Mouse (Mus musculus) liver, embryonic 15.5 days (tissue): ENCODE measurements around the gene Rfx5. TPM values are rescaled to one million over a fixed set of nuclear protein-coding genes. Genes with fewer than 3 reads are reported as not detected.
"Not testable (repeated sequence)": the region's sequence is repeated elsewhere in the genome, so short reads cannot be mapped to it uniquely, and the experiment has no call there.

Experiments
- ATAC-seq: fragments of 200-750 bp; cut with Nextera tagmentation; 2 replicates; pipeline ENCODE4 v1.8.0; 2017; ENCODE audit warnings: moderate number of reproducible peaks, mild to moderate bottlenecking, moderate library complexity; ENCODE audit not compliant: insufficient read depth
- H3K27ac ChIP-seq: fragments of 300-500 bp; sonication (generic); replicated peaks from 2 replicates; pipeline ENCODE4 v1.5.1; 2015; ENCODE audit warnings: mild to moderate bottlenecking, inconsistent platforms
- H3K27me3 ChIP-seq: fragments of 300-500 bp; sonication (generic); 2 replicates; pipeline ENCODE4 v1.6.1; 2015; ENCODE audit warnings: mild to moderate bottlenecking, inconsistent platforms
- H3K36me3 ChIP-seq: fragments of 300-500 bp; sonication (generic); replicated peaks from 2 replicates; pipeline ENCODE4 v1.6.1; 2015; ENCODE audit warnings: moderate library complexity, mild to moderate bottlenecking, inconsistent platforms
- H3K4me1 ChIP-seq: fragments of 300-500 bp; sonication (generic); replicated peaks from 2 replicates; pipeline ENCODE4 v1.6.1; 2015; ENCODE audit warnings: inconsistent platforms
- H3K4me2 ChIP-seq: fragments of 300-500 bp; sonication (generic); 2 replicates; pipeline ENCODE4 v1.6.1; 2015; ENCODE audit warnings: moderate library complexity, mild to moderate bottlenecking, inconsistent platforms
- H3K4me3 ChIP-seq: fragments of 300-500 bp; sonication (generic); replicated peaks from 2 replicates; pipeline ENCODE4 v1.5.1; 2015; ENCODE audit warnings: mild to moderate bottlenecking, inconsistent platforms
- H3K9ac ChIP-seq: fragments of 300-500 bp; sonication (generic); 2 replicates; pipeline ENCODE4 v1.6.1; 2015; ENCODE audit warnings: moderate library complexity, mild to moderate bottlenecking, inconsistent platforms
- H3K9me3 ChIP-seq: fragments of 300-500 bp; sonication (generic); replicated peaks from 2 replicates; pipeline ENCODE4 v1.6.1; 2016; ENCODE audit warnings: inconsistent platforms
- WGBS: fragments of 180-500 bp; shearing (Covaris S2); methylation state at CpG from one replicate; pipeline ENCODE4 v1.1.7; 2015; ENCODE audit warnings: mixed read lengths; ENCODE audit not compliant: insufficient replicate concordance; 5-methylcytosine and 5-hydroxymethylcytosine counted together
- polyA plus RNA-seq: library from polyadenylated mRNA; unstranded; fragments of >200 nt; fragmentation: Nextera tagmentation; extraction: Ambion mirVana; gene quantifications from 2 replicates; pipeline ENCODE4 v1.2.1, GENCODE M21; 2015

Gene Rfx5
- polyA plus RNA-seq, 1 experiment from 2014 or later, result 1.5 TPM

DNA sequence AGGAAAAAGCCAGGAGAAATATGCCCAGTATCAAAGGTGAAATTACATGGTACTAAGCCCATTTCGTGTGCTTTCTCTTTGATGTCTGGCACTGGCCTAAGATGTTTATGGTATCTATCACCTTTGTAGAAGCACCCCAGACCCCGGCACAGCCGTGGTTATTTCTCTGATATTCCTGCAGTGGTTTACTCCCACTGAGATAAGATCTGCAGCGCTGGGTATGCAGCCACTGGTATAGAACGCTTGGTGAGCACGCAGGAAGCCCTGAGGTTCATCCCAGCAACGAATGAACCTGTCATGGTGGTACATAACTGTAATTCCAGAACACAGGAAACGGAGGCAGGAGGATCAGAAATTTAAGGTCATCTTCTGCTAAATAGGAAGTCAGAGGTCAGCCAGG is 29.2 kb upstream of the Rfx5 start:
- Histone ChIP-seq H3K27me3 (0 out of 2 replicates have a peak, but pooled peaks cover 3% of the 10 kb centered on the region), H3K4me1 (peaks cover 41% of the 10 kb centered on the region), H3K4me3 (no peak overlapping the region), H3K9ac (no peak overlapping the region), H3K4me2 (peak overlapping the region; percentile 4; the same call in 1 of the 2 replicates), H3K36me3 (no peaks in the 10 kb centered on the region), H3K9me3 (no peaks in the 10 kb centered on the region), H3K27ac (no peak overlapping the region)
- no peak for ATAC-seq
- WGBS, result 28% methylated on average over 8 of the region's 8 CpGs

DNA sequence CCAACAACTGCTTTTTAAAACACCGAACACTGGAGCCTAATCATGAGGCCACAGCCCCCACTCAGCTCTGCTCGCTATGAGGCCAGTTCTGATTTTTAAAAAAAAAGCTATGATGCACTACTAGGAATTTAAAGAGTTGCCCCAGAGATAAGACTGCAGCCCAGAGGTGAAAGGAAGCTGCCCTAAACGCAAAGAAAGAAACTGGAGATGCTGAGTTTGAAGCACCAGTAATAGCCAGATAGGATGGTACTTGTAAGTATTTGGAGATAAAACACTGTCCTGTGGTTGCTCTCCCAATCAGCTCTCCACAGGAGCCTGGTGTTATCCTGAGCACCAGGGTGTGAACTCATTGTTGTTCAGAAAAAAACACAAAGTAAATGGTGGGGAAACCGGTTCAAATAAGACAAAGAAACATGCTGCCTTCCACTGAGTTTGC is 27.6 kb upstream of the Rfx5 start:
- Histone ChIP-seq H3K4me2 (peak overlapping the region; percentile 40), H3K27ac (peak overlapping the region; percentile 73), H3K4me1 (peaks cover 55% of the 10 kb centered on the region)
- H3K36me3 ChIP-seq, H3K9me3 ChIP-seq, H3K4me3 ChIP-seq, H3K9ac ChIP-seq, H3K27me3 ChIP-seq: not testable (repeated sequence)
- WGBS, result 11% methylated on average over 4 of the region's 4 CpGs
- ATAC-seq, result peak; percentile 94

DNA sequence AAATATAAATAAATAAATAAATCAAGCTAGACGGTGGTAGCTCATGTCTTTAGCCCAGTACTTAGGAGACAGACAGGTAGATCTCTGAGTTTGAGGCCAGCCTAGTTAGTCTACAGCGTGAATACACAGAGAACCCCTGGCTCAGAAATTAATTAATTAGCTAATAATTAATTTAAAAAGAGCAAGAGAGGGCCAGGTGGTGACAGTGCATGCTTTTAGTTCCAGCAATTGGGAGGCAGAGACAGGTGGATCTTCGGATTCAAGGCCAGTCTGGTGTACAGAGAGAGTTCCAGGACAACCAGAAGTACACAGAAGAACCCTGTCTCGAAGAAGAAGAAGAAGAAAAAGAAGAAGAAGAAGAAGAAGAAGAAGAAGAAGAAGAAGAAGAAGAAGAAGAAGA is 24.9 kb upstream of the Rfx5 start:
- H3K27me3 ChIP-seq, H3K9ac ChIP-seq, H3K36me3 ChIP-seq, H3K9me3 ChIP-seq, H3K4me3 ChIP-seq, H3K27ac ChIP-seq, H3K4me2 ChIP-seq, ATAC-seq: not testable (repeated sequence)
- H3K4me1 ChIP-seq, result peaks cover 74% of the 10 kb centered on the region
- WGBS, result 73% methylated on average over 4 of the region's 4 CpGs

DNA sequence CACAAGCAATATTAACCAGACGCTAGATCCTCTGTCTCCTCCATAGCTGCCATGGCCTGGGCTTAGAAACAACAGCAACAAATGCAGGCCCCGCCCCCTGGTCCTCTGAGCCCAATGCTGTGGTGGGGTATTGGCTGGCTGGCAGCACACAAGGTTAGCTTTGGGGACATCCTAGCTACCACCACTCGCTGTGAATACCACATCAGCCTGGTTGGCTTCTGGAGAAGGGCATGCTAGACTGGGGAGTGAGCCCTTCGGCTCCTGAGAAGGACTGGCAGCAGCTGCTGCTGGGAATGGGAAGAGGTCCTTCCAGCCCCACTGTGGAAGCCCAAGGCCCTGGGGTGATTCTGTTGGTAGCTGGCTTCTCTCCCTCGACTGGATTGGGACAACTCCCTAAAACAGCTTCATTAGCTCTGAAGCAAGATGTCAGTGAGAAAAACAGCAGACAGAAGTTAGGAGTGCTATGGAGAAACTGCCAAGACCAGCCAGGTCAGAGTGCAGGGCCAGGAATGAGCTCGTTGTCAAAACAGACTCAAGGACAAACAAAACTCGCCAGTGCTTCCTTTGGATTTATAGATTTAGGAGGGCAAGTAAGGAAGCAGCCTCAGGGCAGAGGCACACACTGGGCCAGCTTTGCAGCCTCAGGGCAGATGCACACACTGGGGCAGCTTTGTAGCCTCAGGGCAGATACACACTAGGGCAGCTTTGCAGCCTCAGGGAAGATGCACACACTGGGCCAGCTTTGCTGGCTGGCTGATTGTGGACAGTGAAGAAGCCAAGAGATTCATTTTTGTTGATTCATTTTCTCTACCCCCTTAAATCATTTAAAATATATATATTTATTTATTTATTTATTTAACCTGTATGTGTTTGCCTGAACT is 23.2 kb upstream of the Rfx5 start:
- Histone ChIP-seq H3K4me1 (peaks cover 76% of the 10 kb centered on the region), H3K27ac (peak overlapping the region; percentile 59; the same call in 1 of the 2 replicates)
- H3K27me3 ChIP-seq, ATAC-seq, H3K9ac ChIP-seq, H3K4me3 ChIP-seq, H3K9me3 ChIP-seq, H3K36me3 ChIP-seq, H3K4me2 ChIP-seq: not testable (repeated sequence)
- WGBS, result 60% methylated on average over 7 of the region's 7 CpGs

DNA sequence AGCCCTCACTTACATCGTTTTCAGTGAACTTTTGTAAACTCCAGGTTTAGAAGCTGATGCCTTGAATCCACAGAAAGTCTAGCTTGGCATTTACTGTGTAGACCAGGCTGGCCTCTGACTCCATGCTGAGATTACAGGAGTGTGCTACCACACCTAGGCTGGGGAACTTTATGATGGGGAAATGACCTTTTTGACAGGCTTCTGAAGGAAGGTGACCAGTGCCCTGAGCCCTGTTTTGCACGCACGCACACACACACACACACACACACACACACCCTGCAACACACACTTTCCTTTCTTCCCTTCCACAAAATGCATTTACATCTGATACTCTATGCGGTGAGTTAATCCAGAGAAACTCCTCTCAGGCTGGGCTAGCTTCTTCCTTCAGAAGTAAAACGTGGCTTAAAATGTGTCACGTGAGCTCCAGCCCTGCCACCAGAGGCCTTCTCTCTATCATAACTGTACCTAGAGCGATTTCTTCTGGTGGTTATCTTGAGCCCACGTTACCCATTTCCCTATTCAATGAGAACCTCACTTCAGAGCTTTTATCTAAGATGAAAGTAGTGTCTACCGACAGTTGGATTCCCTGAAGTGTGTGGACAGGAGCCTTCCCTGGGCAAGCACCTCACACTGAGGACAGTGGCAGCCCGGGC is 22.3 kb upstream of the Rfx5 start:
- not testable (repeated sequence) for H3K36me3 ChIP-seq, H3K9me3 ChIP-seq, H3K4me2 ChIP-seq, H3K9ac ChIP-seq, H3K27me3 ChIP-seq, H3K4me3 ChIP-seq
- WGBS, result 38% methylated on average over 10 of the region's 10 CpGs
- peaks cover 76% of the 10 kb centered on the region for H3K4me1 ChIP-seq
- ATAC-seq, result peak; percentile 22
- peak overlapping the region; percentile 85 for H3K27ac ChIP-seq

DNA sequence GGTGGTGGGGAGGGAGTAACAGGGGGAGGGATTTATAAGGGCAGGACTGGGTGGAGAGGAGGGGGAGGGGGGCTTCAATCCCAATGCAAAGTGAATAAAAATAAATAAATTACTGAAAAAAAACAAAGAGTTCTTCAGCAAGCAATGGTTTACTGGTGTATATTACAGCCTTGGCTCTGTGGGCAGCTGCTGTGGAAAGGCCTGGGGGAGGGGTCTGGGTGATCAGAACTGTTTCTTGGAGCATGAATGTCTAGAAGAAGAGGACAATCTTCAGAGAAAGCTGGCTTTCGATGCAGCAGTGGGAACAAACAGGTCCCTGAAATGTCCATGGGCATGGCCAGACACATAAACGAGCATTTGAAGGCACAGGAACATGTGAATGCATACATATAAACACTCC is 21.6 kb upstream of the Rfx5 start:
- not testable (repeated sequence) for H3K9ac ChIP-seq, ATAC-seq, H3K4me3 ChIP-seq, H3K27me3 ChIP-seq, H3K9me3 ChIP-seq, H3K36me3 ChIP-seq
- 29% methylated on average over 2 of the region's 2 CpGs for WGBS
- Histone ChIP-seq H3K4me1 (peaks cover 70% of the 10 kb centered on the region), H3K4me2 (peak overlapping the region; percentile 78), H3K27ac (peak overlapping the region; percentile 85)

DNA sequence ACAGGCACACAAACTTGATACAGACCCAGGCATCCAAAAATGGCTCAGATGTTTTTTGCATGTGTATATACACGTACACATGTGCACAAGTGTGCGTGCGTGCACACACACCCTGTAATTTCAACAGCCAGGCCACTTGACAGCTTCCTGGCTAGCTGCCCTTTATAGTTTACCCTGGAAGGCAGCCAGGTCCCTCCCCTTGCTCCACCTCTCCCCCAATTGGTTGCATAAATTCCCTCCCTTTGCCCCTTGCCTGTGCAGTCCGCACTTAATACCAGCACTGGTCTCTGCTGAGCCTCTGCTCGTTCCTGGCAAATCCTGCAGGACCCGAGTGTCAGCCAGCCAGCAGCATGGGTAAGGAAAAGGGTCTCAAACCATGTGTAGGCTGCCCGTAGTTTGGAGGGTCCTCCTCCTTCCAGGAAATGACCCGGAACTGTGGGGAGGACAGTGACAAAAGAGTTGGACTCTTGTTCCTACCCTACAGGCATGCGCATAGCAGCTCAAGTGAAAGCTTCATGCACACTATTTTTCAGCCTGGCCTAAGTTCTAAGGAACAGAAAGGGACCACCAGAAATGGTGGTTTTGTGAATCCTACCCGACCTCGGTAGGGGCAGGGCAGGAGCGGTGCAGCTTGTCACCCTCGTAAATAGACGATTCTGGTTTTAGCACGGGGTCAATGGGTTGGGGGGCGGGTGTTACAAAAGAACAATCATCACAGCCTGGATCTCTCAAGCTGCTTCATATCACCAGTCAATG is 20.9 kb upstream of the Rfx5 start, which contains the start of gene Selenbp1:
TSS of gene Selenbp1 (plus strand) at position 248 of the 756 bp plus-strand sequence.
- 4% methylated on average over 16 of the region's 16 CpGs for WGBS
- ATAC-seq, result peak; percentile 79
- Histone ChIP-seq H3K27me3 (no peaks in the 10 kb centered on the region), H3K4me2 (peak within 1 kb of the TSS; percentile 78), H3K9ac (peak within 1 kb of the TSS; percentile 20), H3K9me3 (no peaks in the 10 kb centered on the region), H3K36me3 (0 out of 2 replicates have a peak, but pooled peaks cover 3% of the 10 kb centered on the region), H3K4me3 (peak within 1 kb of the TSS; percentile 56), H3K4me1 (peaks cover 64% of the 10 kb centered on the region), H3K27ac (peak within 1 kb of the TSS; percentile 85)

DNA sequence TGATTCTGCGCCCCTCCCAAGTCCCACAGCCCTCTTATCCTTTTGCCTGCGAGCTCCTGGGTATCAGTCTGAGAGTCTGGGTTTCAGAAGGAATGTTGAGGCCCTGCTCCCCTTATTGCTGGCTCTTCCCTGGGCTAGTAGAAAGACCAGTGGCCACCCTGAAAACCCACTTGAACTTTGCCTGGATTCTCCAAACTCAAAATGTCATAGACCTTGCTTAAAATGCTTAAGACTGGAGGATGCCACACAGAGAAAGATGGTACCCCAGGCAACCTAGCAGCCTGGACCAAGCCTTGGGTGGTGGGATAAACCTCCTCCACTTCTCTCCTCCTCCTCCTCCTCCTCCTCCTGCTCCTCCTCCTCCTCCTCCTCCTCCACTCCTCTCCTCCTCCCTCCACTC is 20.3 kb upstream of the Rfx5 start:
- H3K36me3 ChIP-seq, ATAC-seq, H3K27ac ChIP-seq, H3K27me3 ChIP-seq, H3K9ac ChIP-seq, H3K9me3 ChIP-seq: not testable (repeated sequence)
- Histone ChIP-seq H3K4me3 (peak overlapping the region; percentile 56), H3K4me1 (peaks cover 64% of the 10 kb centered on the region), H3K4me2 (peak overlapping the region; percentile 78)
- no CpG with 5 or more reads among the region's 2 CpGs for WGBS

DNA sequence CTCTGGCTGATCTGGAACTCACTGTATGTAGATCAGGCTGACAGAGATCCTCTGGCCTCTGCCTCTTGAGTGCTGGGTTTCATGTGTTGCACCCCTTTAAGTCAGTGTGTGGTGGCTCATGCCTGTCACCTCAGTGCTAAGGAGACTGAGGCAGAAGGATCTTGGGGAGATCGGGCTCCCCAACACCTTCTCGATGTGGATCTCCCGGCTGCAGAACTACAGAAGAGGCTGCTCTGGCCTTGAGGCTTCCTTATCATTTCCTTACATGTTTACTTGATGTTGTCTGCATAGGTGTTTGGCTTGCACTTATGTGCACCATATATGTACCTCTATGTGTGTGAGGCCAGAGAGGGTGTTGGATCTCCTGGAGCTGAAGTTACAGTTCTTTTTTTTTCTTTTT is 19.3 kb upstream of the Rfx5 start:
- Histone ChIP-seq H3K4me1 (peaks cover 64% of the 10 kb centered on the region), H3K4me2 (peak overlapping the region; percentile 49), H3K27ac (peak overlapping the region; percentile 51; the same call in 1 of the 2 replicates)
- not testable (repeated sequence) for H3K36me3 ChIP-seq, H3K9me3 ChIP-seq, H3K4me3 ChIP-seq, H3K9ac ChIP-seq, H3K27me3 ChIP-seq
- 26% methylated on average over 3 of the region's 3 CpGs for WGBS
- ATAC-seq, result peak; percentile 4; the same call in 1 of the 2 replicates

DNA sequence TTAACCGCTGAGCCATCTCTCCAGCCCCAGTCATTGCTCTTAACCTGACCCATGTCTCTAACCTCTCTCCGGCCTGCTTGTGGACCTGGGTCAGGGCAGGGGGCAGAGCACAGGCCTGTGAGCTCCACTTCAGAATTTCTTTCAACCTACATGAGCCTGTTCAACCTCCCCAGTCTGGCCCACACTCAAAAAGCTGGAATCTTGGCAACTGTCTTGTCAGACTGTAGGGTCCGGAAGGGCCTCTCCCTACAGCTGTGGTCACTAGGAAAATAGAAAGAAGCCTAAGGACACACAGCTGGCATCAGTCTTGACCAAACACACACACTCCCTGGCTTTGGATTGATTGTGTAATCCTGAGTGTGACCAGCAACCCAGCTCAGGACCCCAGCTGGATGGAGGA is 18.5 kb upstream of the Rfx5 start:
- Histone ChIP-seq H3K4me2 (peak overlapping the region; percentile 29), H3K4me1 (peaks cover 59% of the 10 kb centered on the region), H3K27ac (peak overlapping the region; percentile 38; the same call in 1 of the 2 replicates)
- not testable (repeated sequence) for H3K36me3 ChIP-seq, H3K4me3 ChIP-seq, ATAC-seq, H3K27me3 ChIP-seq, H3K9me3 ChIP-seq, H3K9ac ChIP-seq
- WGBS, result 77% methylated on average over 3 of the region's 3 CpGs

DNA sequence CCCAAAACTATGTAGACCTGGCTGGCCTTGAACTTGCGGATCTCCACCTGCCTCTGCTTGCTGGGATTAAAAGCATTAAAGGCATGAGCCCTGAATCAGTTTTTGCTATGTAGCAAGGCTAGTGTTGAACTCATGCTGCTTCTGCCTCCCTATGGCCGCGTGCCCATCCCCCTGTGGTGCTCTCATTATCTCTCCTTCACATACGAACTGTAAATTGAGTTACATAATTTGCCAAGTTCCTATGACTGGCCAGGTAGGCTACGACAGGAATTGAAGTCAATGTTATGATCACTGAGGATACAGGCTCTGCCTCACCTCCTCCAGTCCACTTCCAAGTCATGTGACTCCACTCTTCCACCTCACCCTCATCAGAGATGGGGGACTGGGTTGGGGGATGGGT is 17.7 kb upstream of the Rfx5 start:
- Histone ChIP-seq H3K4me1 (peaks cover 51% of the 10 kb centered on the region), H3K4me2 (peak overlapping the region; percentile 29; the same call in 1 of the 2 replicates)
- H3K9me3 ChIP-seq, H3K9ac ChIP-seq, H3K4me3 ChIP-seq, H3K27ac ChIP-seq, H3K27me3 ChIP-seq, H3K36me3 ChIP-seq, ATAC-seq: not testable (repeated sequence)
- 26% methylated on average over 5 of the region's 5 CpGs for WGBS
